Mouse (Mus musculus): Measurements from ENCODE around the gene Pkdcc. TPM values are rescaled to one million over a fixed set of nuclear protein-coding genes. Genes with fewer than 3 reads are reported as not detected.

Pkdcc gene
- polyA plus RNA-seq, 1 experiment from 2014 or later: 6.0 TPM

DNA sequence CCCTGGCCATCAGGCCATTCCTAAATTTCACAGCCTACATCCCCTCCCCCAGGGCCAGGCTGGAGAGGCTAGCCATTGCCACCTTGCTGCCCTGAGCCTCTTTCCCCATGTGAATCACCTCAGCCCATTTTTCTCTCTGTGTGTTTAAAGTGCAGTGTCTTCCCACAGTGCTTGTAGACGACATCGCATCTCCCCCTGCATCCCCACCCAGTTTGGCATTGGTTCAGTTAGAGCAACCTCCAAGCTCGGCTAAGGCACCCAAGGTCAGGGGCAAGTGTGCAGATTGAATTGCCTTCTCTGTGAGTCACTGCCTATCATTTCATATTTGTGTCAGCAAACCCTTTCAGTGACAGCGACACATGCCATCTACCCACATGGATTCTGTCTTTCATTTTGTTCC is 20.6 kb upstream of the Pkdcc start:
- no peak overlapping the region for H3K4me3 ChIP-seq
- 94% methylated on average over 4 of the region's 4 CpGs for WGBS

DNA sequence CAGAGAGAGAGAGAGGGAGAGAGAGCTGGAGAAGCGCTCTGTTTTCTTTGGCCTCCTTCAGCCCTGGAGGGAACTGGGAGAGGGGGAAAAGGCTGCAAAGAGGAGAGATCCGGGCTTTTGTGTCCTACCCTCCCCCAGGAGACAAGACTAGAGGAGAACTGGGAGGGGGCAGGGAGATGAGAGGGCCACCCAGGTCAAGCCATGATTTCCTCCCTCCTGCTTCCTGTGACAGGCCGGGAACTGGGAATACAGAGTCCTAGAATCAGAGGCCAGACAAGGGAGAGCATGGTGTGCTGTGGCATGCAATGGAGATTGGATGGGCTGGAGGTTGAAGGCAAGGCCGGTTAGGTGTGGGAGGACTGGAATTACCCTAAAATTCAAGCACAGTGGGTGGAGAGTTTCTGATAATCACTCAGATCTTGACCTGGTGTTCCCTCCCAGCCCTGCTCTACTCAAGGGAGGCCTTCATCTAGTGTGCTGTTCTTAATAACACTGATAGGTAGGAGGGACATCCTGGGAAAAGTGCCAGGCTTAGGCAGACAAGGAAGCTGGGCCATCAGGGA is 17.6 kb upstream of the Pkdcc start:
- 52% methylated on average over 4 of the region's 4 CpGs for WGBS
- no peak for DNase-seq (ENCODE audit: low spot score)

More for the DNA sequence above, 20.6 kb upstream of the Pkdcc start:
- peaks cover 27% of the 10 kb centered on the region for H3K4me1 ChIP-seq
- DNase-seq (ENCODE audit: low spot score): no peak
- no peak overlapping the region for H3K27ac ChIP-seq (replicated peaks)
- H3K9me3 ChIP-seq (replicated peaks): no peaks in the 10 kb centered on the region
- peaks cover 93% of the 10 kb centered on the region for H3K27me3 ChIP-seq (ENCODE audit: low read depth, poor library complexity, severe bottlenecking)
- H3K36me3 ChIP-seq: no peaks in the 10 kb centered on the region

DNA sequence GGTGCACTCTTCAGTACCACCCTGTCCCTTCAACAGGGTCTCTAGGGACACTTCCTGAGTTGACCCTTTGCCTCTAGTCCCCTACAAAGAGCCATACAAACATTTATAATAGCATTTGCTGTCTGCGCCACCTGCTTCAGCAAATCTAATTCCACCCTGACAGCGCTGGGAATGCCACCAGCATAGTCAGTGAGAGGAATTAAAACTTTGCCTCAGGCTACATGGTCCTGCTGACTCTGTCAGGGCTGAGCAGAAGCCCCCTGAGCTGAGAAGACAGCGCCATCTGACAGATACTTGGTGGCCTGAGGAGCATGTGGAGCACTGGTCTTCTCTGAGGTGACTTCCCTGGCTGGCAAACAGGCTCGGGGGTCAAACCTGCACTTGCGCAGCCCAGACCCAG is 14.6 kb upstream of the Pkdcc start:
- WGBS: 68% methylated on average over 5 of the region's 5 CpGs
- H3K27ac ChIP-seq (replicated peaks): no peak overlapping the region
- peaks cover 69% of the 10 kb centered on the region for H3K4me1 ChIP-seq
- H3K27me3 ChIP-seq (ENCODE audit: low read depth, poor library complexity, severe bottlenecking): peaks cover 100% of the 10 kb centered on the region
- no peaks in the 10 kb centered on the region for H3K9me3 ChIP-seq (replicated peaks)
- no peak for DNase-seq (ENCODE audit: low spot score)
- no peaks in the 10 kb centered on the region for H3K36me3 ChIP-seq
- no peak overlapping the region for H3K4me3 ChIP-seq

More for the DNA sequence above, 17.6 kb upstream of the Pkdcc start:
- peak overlapping the region; percentile 46; the same call in 1 of the 2 replicates for H3K27ac ChIP-seq (replicated peaks)
- H3K9me3 ChIP-seq (replicated peaks): no peaks in the 10 kb centered on the region
- peaks cover 99% of the 10 kb centered on the region for H3K27me3 ChIP-seq (ENCODE audit: low read depth, poor library complexity, severe bottlenecking)
- peaks cover 44% of the 10 kb centered on the region for H3K4me1 ChIP-seq
- no peak overlapping the region for H3K4me3 ChIP-seq
- no peaks in the 10 kb centered on the region for H3K36me3 ChIP-seq

DNA sequence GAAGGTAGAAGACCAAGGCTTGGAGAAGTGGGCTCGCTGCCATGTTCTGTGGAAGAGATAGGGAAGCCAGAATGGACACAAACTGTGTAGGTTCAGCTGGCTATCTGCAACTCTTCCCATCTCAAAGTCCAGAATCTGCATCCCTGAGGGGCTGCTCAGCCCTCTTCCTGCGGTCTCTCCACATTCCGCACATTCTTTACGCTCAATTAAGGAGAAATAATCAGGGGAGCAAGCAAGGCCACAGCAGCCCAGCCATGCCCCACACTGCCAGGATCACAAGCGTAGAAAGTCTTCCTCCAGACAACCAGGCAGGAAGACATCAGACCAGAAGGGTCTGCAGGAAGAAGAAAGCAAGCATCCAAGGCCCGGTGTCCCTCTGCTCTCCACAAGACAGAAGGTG is 13.8 kb upstream of the Pkdcc start:
- H3K27me3 ChIP-seq (ENCODE audit: low read depth, poor library complexity, severe bottlenecking): peaks cover 100% of the 10 kb centered on the region
- no peak overlapping the region for H3K4me3 ChIP-seq
- peak overlapping the region; percentile 61; the same call in 1 of the 2 replicates for H3K27ac ChIP-seq (replicated peaks)
- H3K4me1 ChIP-seq: peaks cover 69% of the 10 kb centered on the region
- H3K9me3 ChIP-seq (replicated peaks): no peaks in the 10 kb centered on the region
- no peaks in the 10 kb centered on the region for H3K36me3 ChIP-seq
- WGBS: 23% methylated on average over 6 of the region's 6 CpGs
- DNase-seq (ENCODE audit: low spot score): no peak

DNA sequence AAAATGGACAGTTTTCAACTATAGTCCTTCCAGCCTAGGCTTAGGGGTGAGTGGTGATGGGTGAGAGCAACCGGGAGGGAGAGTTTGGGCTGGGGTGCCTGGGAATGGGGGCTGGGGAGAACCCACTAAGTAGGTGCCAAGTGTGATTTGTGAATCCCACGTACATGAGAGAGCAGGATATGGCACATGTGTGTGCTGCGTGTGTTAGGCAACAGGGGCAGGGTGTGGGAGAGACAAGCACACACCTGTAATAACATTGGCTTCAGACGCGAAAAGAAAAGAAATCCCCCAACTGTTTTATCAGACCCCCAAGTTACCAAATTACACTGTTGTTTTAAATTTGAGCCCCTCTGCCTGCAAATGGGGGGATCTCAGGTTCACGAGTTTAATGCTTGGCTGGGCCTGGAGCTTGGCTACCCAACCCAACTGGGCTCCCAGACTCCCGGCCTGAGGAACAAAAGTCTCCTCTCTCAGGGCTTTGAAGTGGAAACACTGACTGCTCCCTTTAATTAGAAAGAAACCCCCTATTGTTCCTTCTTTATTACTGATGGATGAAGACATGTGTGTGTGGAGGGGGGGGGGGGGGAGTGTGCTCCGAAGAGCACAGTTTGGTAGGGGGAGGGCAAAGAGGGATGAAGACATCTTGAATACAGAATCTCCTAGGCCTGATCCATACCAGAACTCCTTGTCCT is 11.3 kb upstream of the Pkdcc start:
- 17% methylated on average over 8 of the region's 8 CpGs for WGBS
- Histone ChIP-seq H3K27ac (replicated peaks) (no peak overlapping the region), H3K27me3 (ENCODE audit: low read depth, poor library complexity, severe bottlenecking) (peaks cover 100% of the 10 kb centered on the region), H3K4me3 (no peak overlapping the region), H3K36me3 (no peaks in the 10 kb centered on the region), H3K4me1 (peaks cover 57% of the 10 kb centered on the region), H3K9me3 (replicated peaks) (no peaks in the 10 kb centered on the region)
- DNase-seq (ENCODE audit: low spot score): no peak

DNA sequence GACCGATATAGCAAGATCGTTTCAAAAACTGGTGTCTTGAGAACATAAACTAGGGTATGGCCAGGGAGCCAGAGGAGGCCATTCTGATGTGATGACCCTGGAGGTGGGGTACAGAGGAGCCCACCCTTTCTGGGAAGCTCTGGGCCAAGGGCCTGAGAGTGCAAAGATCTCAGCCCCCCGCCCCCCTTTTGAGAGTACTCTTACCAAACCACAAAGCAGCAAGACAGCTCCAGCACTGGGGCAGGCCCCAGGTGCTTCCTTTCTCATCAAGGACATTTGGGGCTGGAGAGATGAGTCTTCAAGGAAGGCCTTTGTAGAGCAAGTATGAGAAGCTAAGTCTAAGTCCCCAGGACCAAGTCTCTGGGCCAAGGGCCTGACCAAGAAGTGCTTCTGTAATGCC is 7.8 kb upstream of the Pkdcc start:
- Histone ChIP-seq H3K9me3 (replicated peaks) (no peaks in the 10 kb centered on the region), H3K36me3 (no peaks in the 10 kb centered on the region), H3K4me1 (peaks cover 31% of the 10 kb centered on the region), H3K27me3 (ENCODE audit: low read depth, poor library complexity, severe bottlenecking) (peaks cover 100% of the 10 kb centered on the region), H3K27ac (replicated peaks) (no peak overlapping the region), H3K4me3 (no peak overlapping the region)
- WGBS: 87% methylated on average over 3 of the region's 3 CpGs
- DNase-seq (ENCODE audit: low spot score): no peak

DNA sequence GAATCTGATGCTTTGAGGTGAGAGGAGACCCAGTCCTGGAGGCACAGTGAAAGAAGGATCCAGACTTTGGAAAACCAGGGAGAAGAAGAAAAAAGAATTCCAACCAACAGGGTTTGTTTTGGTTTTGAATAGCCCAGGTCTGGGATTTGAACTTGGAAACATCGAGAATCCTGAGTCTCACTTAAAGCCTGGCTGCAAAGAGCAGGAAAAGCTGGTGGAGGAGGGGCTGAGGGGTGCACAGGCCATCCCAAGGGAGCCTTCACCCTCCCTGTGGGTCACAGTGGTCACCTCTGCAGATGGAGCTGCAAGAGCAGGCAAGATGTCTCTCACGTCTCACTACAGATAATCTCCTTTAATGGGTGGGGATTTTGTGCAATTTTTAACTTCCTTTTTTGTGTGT is 6.6 kb upstream of the Pkdcc start:
- Histone ChIP-seq H3K27me3 (ENCODE audit: low read depth, poor library complexity, severe bottlenecking) (peaks cover 100% of the 10 kb centered on the region), H3K27ac (replicated peaks) (no peak overlapping the region), H3K9me3 (replicated peaks) (no peaks in the 10 kb centered on the region), H3K4me1 (peaks cover 32% of the 10 kb centered on the region), H3K4me3 (no peak overlapping the region), H3K36me3 (no peaks in the 10 kb centered on the region)
- DNase-seq (ENCODE audit: low spot score): no peak
- 72% methylated on average over 2 of the region's 2 CpGs for WGBS

DNA sequence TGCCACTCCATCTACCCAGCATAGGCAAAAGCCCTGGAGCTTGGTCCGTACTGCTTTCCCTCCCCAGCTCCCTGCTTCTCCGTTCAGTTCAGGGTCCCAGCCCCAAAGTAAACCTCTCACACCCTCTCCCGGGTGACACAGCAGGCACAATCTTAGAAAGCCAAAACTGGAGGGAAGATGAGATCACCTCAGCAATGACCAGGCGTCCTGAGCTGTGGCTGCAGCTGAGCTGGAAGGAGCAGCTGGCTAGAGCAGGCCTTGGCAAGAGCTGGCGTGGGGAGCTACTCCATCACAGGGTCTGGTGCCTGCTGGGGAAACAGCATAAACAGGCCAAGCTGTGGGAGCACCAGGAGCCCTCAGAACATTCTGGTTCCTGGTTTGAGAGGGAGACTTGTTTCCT is 4.6 kb upstream of the Pkdcc start:
- no peak for DNase-seq (ENCODE audit: low spot score)
- Histone ChIP-seq H3K4me3 (no peak overlapping the region), H3K36me3 (no peaks in the 10 kb centered on the region), H3K27ac (replicated peaks) (no peak overlapping the region), H3K4me1 (peaks cover 34% of the 10 kb centered on the region), H3K27me3 (ENCODE audit: low read depth, poor library complexity, severe bottlenecking) (peaks cover 95% of the 10 kb centered on the region), H3K9me3 (replicated peaks) (no peaks in the 10 kb centered on the region)
- WGBS: 68% methylated on average over 5 of the region's 5 CpGs

DNA sequence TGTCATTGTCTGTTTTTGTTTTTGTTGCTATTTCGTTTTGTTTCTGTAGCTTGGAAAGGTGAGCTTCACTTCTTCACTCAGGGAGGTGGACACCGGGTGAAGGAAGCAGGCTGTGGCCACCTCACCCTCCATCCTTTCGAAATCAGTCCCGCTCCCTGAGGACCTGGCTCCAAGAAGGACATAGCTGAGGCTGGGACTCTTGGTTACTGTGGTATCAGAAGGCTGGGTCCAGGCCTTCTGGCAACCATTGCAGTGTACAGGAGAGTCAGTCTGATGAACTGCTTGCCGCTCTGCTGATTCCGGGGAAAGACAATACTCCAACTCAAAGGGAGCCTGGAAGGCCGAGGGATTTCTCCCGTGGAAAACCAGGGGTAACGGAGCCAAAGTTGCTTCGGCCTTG is 3.9 kb upstream of the Pkdcc start:
- DNase-seq (ENCODE audit: low spot score): no peak
- Histone ChIP-seq H3K27me3 (ENCODE audit: low read depth, poor library complexity, severe bottlenecking) (peaks cover 95% of the 10 kb centered on the region), H3K4me3 (no peak overlapping the region), H3K9me3 (replicated peaks) (no peaks in the 10 kb centered on the region), H3K27ac (replicated peaks) (no peak overlapping the region), H3K36me3 (no peaks in the 10 kb centered on the region), H3K4me1 (peaks cover 41% of the 10 kb centered on the region)
- WGBS: 85% methylated on average over 10 of the region's 10 CpGs

DNA sequence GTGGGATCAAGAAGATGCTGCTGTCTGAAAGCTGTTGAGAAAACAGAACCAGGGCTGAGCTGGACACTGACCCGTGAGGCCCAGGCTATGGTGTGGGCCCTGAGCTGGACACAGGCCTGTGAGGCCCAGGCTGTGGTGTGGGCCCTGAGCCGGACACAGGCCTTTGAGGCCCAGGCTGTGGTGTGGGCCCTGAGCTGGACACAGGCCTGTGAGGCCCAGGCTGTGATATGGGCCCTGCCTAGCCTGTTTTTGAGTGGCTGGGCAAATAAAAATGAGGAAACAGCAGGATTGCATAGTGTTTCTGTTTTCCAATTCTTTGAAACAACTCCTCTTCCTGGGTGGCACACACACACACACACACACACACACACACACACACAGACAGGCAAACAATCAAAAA is 2.7 kb upstream of the Pkdcc start:
- DNase-seq (ENCODE audit: low spot score): no peak
- 53% methylated on average over 2 of the region's 2 CpGs for WGBS
- H3K27ac ChIP-seq (replicated peaks): 0 out of 2 replicates have a peak overlapping the region, but pooled peaks have one; percentile 59
- peaks cover 95% of the 10 kb centered on the region for H3K27me3 ChIP-seq (ENCODE audit: low read depth, poor library complexity, severe bottlenecking)
- H3K36me3 ChIP-seq: no peaks in the 10 kb centered on the region
- no peak overlapping the region for H3K4me3 ChIP-seq
- no peaks in the 10 kb centered on the region for H3K9me3 ChIP-seq (replicated peaks)
- peaks cover 53% of the 10 kb centered on the region for H3K4me1 ChIP-seq

DNA sequence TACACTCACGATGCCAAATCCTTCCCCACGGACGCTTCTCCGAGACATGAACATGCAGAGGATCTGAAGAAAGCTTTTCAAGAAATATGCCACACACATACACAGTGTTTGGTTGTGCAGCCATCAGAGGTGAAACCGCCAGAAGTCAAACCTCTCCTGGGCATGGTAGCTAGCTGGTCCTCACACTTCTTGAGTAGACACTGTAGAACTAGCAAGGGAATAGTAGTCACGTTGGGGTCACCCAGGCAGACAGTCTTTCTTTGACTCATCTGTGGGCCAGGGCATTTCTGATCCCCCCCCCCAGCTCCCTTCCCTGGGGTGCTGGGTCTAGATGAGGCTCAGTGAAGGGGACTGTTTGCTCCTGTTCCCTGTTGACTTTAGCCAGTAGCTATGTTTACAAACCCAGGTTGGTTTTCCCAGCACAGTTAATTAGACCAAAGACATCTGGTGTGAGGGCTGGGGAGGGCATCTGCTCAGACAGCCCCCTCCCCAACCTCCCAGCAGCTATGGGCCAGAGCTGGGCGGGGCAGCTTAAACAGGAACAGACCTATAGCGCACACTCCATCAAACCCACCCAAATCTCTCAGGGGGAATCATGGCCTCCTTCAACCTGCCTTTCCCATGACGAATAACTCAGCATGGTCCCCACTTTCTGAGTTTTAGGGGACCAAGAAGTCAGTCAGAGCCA is 1.7 kb upstream of the Pkdcc start:
- Histone ChIP-seq H3K4me1 (peaks cover 62% of the 10 kb centered on the region), H3K9me3 (replicated peaks) (no peaks in the 10 kb centered on the region), H3K36me3 (no peaks in the 10 kb centered on the region), H3K27me3 (ENCODE audit: low read depth, poor library complexity, severe bottlenecking) (peaks cover 95% of the 10 kb centered on the region), H3K27ac (replicated peaks) (peak overlapping the region; percentile 89; the same call in 1 of the 2 replicates), H3K4me3 (peak overlapping the region; percentile 72)
- WGBS: 37% methylated on average over 9 of the region's 9 CpGs
- no peak for DNase-seq (ENCODE audit: low spot score)

DNA sequence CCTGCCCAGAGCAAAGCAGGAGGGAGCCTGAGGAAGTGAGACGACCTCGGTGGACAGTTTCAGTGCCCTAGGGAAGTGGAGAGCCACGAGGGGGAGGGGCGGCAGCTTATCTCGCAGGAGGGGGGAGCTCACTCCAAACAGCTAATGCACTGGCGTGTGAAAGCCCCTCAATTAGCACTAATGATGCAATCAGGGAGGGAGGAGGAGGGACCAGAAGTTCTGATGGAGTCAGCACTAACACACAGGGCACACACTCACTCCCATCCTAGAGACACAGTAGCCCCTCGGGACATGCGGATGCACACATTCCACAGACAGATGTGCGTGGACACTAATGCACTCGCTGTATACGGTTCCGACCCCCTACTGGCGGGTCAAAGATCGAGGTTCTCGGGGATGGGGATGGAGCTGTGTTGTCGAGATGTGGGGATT is 915 bp upstream of the Pkdcc start:
- DNase-seq (ENCODE audit: low spot score): peak; percentile 64
- Histone ChIP-seq H3K9me3 (replicated peaks) (no peaks in the 10 kb centered on the region), H3K4me3 (peak overlapping the region; percentile 72), H3K36me3 (no peaks in the 10 kb centered on the region), H3K27me3 (ENCODE audit: low read depth, poor library complexity, severe bottlenecking) (peaks cover 95% of the 10 kb centered on the region), H3K4me1 (peaks cover 71% of the 10 kb centered on the region), H3K27ac (replicated peaks) (peak overlapping the region; percentile 89)
- WGBS: under 1% methylated on average over 16 of the region's 16 CpGs
